Mouse (Mus musculus): ENCODE data around the gene Wt1. TPM values are rescaled to one million over a fixed set of nuclear protein-coding genes. Genes with fewer than 3 reads are reported as not detected.

The Wt1 gene
- total RNA-seq, 2 experiments from 2014 or later, result 0.30 to 0.32 TPM

- no peak for DNase-seq (ENCODE audit: low spot score in 2 of 2)
- intact Hi-C loops (cut with DNase I), result loop anchor here (10.0 kb wide), 1 partner anchor 1070 kb away; no protein-coding TSS in a partner anchor
These were observed 1.9 kb upstream of the Wt1 start for GRCm38 (mm10) chr2:105124391-105124790.

- DNase-seq (ENCODE audit: low spot score in 2 of 2), result no peak
- intact Hi-C loops (cut with DNase I), result loop anchor here (10.0 kb wide), 1 partner anchor 1070 kb away; no protein-coding TSS in a partner anchor
These were observed 1.1 kb upstream of the Wt1 start for GRCm38 (mm10) chr2:105125205-105125604.

GRCm38 (mm10) chr2:105125641-105126040 is 688 bp upstream of the Wt1 start:
- DNase-seq (ENCODE audit: low spot score in 2 of 2), result no peak
- intact Hi-C loops (cut with DNase I), result loop anchor here (10.0 kb wide), 1 partner anchor 1069 kb away; no protein-coding TSS in a partner anchor

- no peak for DNase-seq (ENCODE audit: low spot score in 2 of 2)
- intact Hi-C loops (cut with DNase I), result loop anchor here (10.0 kb wide), 1 partner anchor 1068 kb away; no protein-coding TSS in a partner anchor
These were observed 582 bp downstream of the Wt1 start for GRCm38 (mm10) chr2:105126691-105127530.

- intact Hi-C loops (cut with DNase I), result loop anchor here (2.0 to 10.0 kb wide), 2 partner anchors 549 to 1067 kb away; no protein-coding TSS in a partner anchor
- no peak for DNase-seq (ENCODE audit: low spot score in 2 of 2)
These were observed 1.5 kb downstream of the Wt1 start for GRCm38 (mm10) chr2:105127531-105128480.

- no peak for DNase-seq (ENCODE audit: low spot score in 2 of 2)
- intact Hi-C loops (cut with DNase I), result loop anchor here (2.0 to 10.0 kb wide), 2 partner anchors 548 to 1066 kb away; no protein-coding TSS in a partner anchor
These were observed 2.2 kb downstream of the Wt1 start for GRCm38 (mm10) chr2:105128564-105128963.

GRCm38 (mm10) chr2:105130351-105131060 is 4.2 kb downstream of the Wt1 start:
- intact Hi-C loops (cut with DNase I), result loop anchor here (10.0 kb wide), 1 partner anchor 954 kb away; no protein-coding TSS in a partner anchor

GRCm38 (mm10) chr2:105131061-105131810 is 4.9 kb downstream of the Wt1 start:
- intact Hi-C loops (cut with DNase I), result loop anchor here (10.0 kb wide), 1 partner anchor 954 kb away; no protein-coding TSS in a partner anchor
- DNase-seq (ENCODE audit: low spot score in 2 of 2), result no peak

More at GRCm38 (mm10) chr2:105130351-105131060, 4.2 kb downstream of the Wt1 start:
- no peak for DNase-seq (ENCODE audit: low spot score in 2 of 2)

- intact Hi-C loops (cut with DNase I), result loop anchor here (10.0 kb wide), 1 partner anchor 953 kb away; no protein-coding TSS in a partner anchor
- no peak for DNase-seq (ENCODE audit: low spot score in 2 of 2)
These were observed 5.4 kb downstream of the Wt1 start for GRCm38 (mm10) chr2:105131811-105132100.

- no peak for DNase-seq (ENCODE audit: low spot score in 2 of 2)
- intact Hi-C loops (cut with DNase I), result loop anchor here (10.0 kb wide), 1 partner anchor 953 kb away; no protein-coding TSS in a partner anchor
These were observed 6.0 kb downstream of the Wt1 start for GRCm38 (mm10) chr2:105132300-105132699.

GRCm38 (mm10) chr2:105132933-105133795 is 6.8 kb downstream of the Wt1 start:
- DNase-seq (ENCODE audit: low spot score in 2 of 2), result no peak
- intact Hi-C loops (cut with DNase I), result loop anchor here (10.0 kb wide), 1 partner anchor 952 kb away; no protein-coding TSS in a partner anchor

GRCm38 (mm10) chr2:105134296-105134695 is 8.0 kb downstream of the Wt1 start:
- no peak for DNase-seq (ENCODE audit: low spot score in 2 of 2)
- intact Hi-C loops (cut with DNase I), result loop anchor here (10.0 kb wide), 1 partner anchor 951 kb away; no protein-coding TSS in a partner anchor

GRCm38 (mm10) chr2:105139471-105139870 is 13.1 kb downstream of the Wt1 start:
- no peak for DNase-seq (ENCODE audit: low spot score in 2 of 2)
- intact Hi-C loops (cut with DNase I), result loop anchor here (10.0 kb wide), 1 partner anchor 945 kb away; no protein-coding TSS in a partner anchor

GRCm38 (mm10) chr2:105141371-105141770 is 15.0 kb downstream of the Wt1 start:
- intact Hi-C loops (cut with DNase I), result no loop called here
- no peak for DNase-seq (ENCODE audit: low spot score in 2 of 2)

GRCm38 (mm10) chr2:105143731-105144130 is 17.4 kb downstream of the Wt1 start:
- intact Hi-C loops (cut with DNase I), result no loop called here
- no peak for DNase-seq (ENCODE audit: low spot score in 2 of 2)

- intact Hi-C loops (cut with DNase I), result no loop called here
- peak in 1 of 2 experiments; percentile 78 for DNase-seq (ENCODE audit: low spot score in 2 of 2)
These were observed 25.2 kb downstream of the Wt1 start for GRCm38 (mm10) chr2:105151544-105151943.

- no peak for DNase-seq (ENCODE audit: low spot score in 2 of 2)
- intact Hi-C loops (cut with DNase I), result no loop called here
These were observed 26.7 kb downstream of the Wt1 start for GRCm38 (mm10) chr2:105153046-105153445.

Measured in left cerebral cortex, postnatal 25 days (tissue).